Mouse (Mus musculus) small intestine, adult 2 months (tissue): ENCODE measurements around the gene Rcor2. TPM values are rescaled to one million over a fixed set of nuclear protein-coding genes. Genes with fewer than 3 reads are reported as not detected.
A peak's percentile ranks its signal among the peaks of the same experiment; 100 is the strongest.

Experiments used
- H3K27ac ChIP-seq: fragments of 200-500 bp; 2 replicates; pipeline ENCODE4 v1.5.1; 2012; ENCODE audit warnings: low read depth, low read length, control low read depth, inconsistent platforms; ENCODE audit not compliant: insufficient read depth
- H3K27me3 ChIP-seq: fragments of 200-500 bp; 2 replicates; pipeline ENCODE4 v1.6.1; 2012; ENCODE audit warnings: mild to moderate bottlenecking, moderate library complexity, low read length, inconsistent platforms; ENCODE audit not compliant: control insufficient read depth, insufficient read depth
- H3K36me3 ChIP-seq: fragments of 200-500 bp; 2 replicates; pipeline ENCODE4 v1.6.1; 2012; ENCODE audit warnings: mild to moderate bottlenecking, low read length, control low read depth, inconsistent platforms; ENCODE audit not compliant: control insufficient read depth, insufficient read depth
- H3K4me1 ChIP-seq: fragments of 200-500 bp; 2 replicates; pipeline ENCODE4 v1.6.1; 2012; ENCODE audit warnings: low read length, inconsistent platforms, mixed read lengths; ENCODE audit not compliant: control insufficient read depth, insufficient read depth, insufficient read length
- H3K4me3 ChIP-seq: fragments of 200-500 bp; 2 replicates; pipeline ENCODE4 v1.5.1; 2012; ENCODE audit warnings: low read depth, mild to moderate bottlenecking, control low read depth, inconsistent platforms, low read length, moderate library complexity
- CTCF ChIP-seq: fragments of 200-500 bp; IDR thresholded peaks from 2 replicates; pipeline ENCODE4 v1.5.1; 2012; ENCODE audit warnings: low read depth, mild to moderate bottlenecking, control low read depth, inconsistent platforms, low read length, moderate library complexity, mixed read lengths; ENCODE audit not compliant: insufficient replicate concordance, insufficient read length; ENCODE audit errors: extremely low read depth
- POLR2A ChIP-seq: fragments of 200-500 bp; IDR thresholded peaks from 2 replicates; pipeline ENCODE4 v1.6.1; 2012; ENCODE audit warnings: low read depth, mild to moderate bottlenecking, control low read depth, inconsistent platforms, low read length, moderate library complexity
- WGBS: fragments of 180-500 bp; shearing (Covaris S2); methylation state at CpG from one replicate; pipeline ENCODE4 v1.1.7; 2018; 5-methylcytosine and 5-hydroxymethylcytosine counted together
- polyA plus RNA-seq: library from polyadenylated mRNA; depleted of rRNA; stranded (reverse); fragments of >200 nt; gene quantifications from 2 replicates; pipeline ENCODE4 v1.2.3, GENCODE M21; 2012

Rcor2 gene
- polyA plus RNA-seq, 1 experiment: 1.8 TPM

DNA sequence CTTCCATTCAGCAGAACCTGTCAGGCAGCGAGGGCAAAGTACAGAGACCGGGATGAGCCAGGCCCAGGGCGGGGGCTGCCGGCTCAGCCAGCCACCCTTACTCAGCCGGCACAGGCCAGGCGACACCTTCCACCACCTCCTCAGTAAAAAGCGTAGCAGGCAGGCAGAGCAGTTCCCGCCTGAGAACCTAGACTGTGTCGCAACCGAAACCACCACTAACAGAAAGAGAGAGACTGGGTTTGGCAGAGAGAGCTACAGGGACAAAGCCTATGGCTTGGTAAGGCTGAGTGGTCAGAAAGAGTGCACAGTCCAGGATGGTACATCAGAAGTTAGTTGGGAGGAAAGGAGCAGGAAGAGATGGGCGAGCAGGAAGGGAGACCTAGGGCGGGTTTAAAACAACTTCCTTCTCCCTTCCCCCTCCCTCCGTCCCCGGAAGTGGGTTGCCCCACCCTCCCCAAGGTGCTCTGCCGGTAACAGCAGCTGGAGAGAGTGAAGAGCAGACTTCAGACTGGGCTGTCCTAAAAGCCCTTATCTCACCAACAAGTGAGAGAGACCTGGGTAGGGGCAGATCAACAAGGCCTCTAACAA lies 28.0 kb downstream of the Rcor2 start:
- H3K4me3 ChIP-seq: peak overlapping the region; percentile 60
- no peak for TF ChIP-seq CTCF
- TF ChIP-seq POLR2A: peak; percentile 29; the same call in 1 of the 2 replicates
- H3K27ac ChIP-seq: peak overlapping the region; percentile 100
- H3K27me3 ChIP-seq: no peaks in the 10 kb centered on the region
- H3K36me3 ChIP-seq: peaks cover 5% of the 10 kb centered on the region
- peaks cover 12% of the 10 kb centered on the region; the same call in 1 of the 2 replicates for H3K4me1 ChIP-seq
- WGBS: 9% methylated on average over 15 of the region's 15 CpGs

GRCm38 (mm10) chr19:7295959-7296358 lies 28.8 kb downstream of the Rcor2 start:
- Histone ChIP-seq H3K4me3 (no peak overlapping the region), H3K27ac (peak overlapping the region; percentile 89), H3K4me1 (peaks cover 12% of the 10 kb centered on the region; the same call in 1 of the 2 replicates), H3K36me3 (no peaks in the 10 kb centered on the region; the same call in 1 of the 2 replicates), H3K27me3 (no peaks in the 10 kb centered on the region)
- TF ChIP-seq POLR2A (no peak), CTCF (no peak)
- WGBS: 45% methylated on average over 4 of the region's 4 CpGs

- no peak overlapping the region for H3K27ac ChIP-seq
- TF ChIP-seq CTCF: no peak
- no peak for TF ChIP-seq POLR2A
- peaks cover 20% of the 10 kb centered on the region for H3K4me1 ChIP-seq
- no peaks in the 10 kb centered on the region; the same call in 1 of the 2 replicates for H3K36me3 ChIP-seq
- no peak overlapping the region for H3K4me3 ChIP-seq
- H3K27me3 ChIP-seq: no peaks in the 10 kb centered on the region
Observed at GRCm38 (mm10) chr19:7299052-7299451, 31.9 kb downstream of the Rcor2 start.

- no peak overlapping the region for H3K4me3 ChIP-seq
- H3K27me3 ChIP-seq: no peaks in the 10 kb centered on the region
- H3K36me3 ChIP-seq: no peaks in the 10 kb centered on the region; the same call in 1 of the 2 replicates
- H3K27ac ChIP-seq: no peak overlapping the region
- H3K4me1 ChIP-seq: peaks cover 20% of the 10 kb centered on the region
- TF ChIP-seq CTCF (no peak), POLR2A (no peak)
- 96% methylated on average over 1 of the region's 1 CpGs for WGBS
Observed at GRCm38 (mm10) chr19:7300078-7300477, 33.0 kb downstream of the Rcor2 start.

- Histone ChIP-seq H3K4me3 (no peak overlapping the region), H3K27ac (peak overlapping the region; percentile 64), H3K36me3 (no peaks in the 10 kb centered on the region; the same call in 1 of the 2 replicates), H3K4me1 (peaks cover 18% of the 10 kb centered on the region), H3K27me3 (no peaks in the 10 kb centered on the region)
- WGBS: 50% methylated on average over 7 of the region's 7 CpGs
- no peak for TF ChIP-seq POLR2A
Observed at GRCm38 (mm10) chr19:7301647-7302492, 34.7 kb downstream of the Rcor2 start.

GRCm38 (mm10) chr19:7302493-7302797 lies 35.3 kb downstream of the Rcor2 start:
- Histone ChIP-seq H3K27me3 (no peaks in the 10 kb centered on the region), H3K4me1 (peaks cover 23% of the 10 kb centered on the region), H3K36me3 (no peaks in the 10 kb centered on the region; the same call in 1 of the 2 replicates), H3K27ac (peak overlapping the region; percentile 64), H3K4me3 (no peak overlapping the region)
- WGBS: 47% methylated on average over 1 of the region's 1 CpGs
- TF ChIP-seq POLR2A (no peak), CTCF (no peak)

- WGBS: 70% methylated on average over 6 of the region's 6 CpGs
- no peak for TF ChIP-seq POLR2A
- peak; percentile 13; the same call in 1 of the 2 replicates for TF ChIP-seq CTCF
- Histone ChIP-seq H3K4me3 (no peak overlapping the region), H3K27me3 (no peaks in the 10 kb centered on the region), H3K4me1 (peaks cover 36% of the 10 kb centered on the region), H3K36me3 (no peaks in the 10 kb centered on the region; the same call in 1 of the 2 replicates), H3K27ac (no peak overlapping the region)
Observed at GRCm38 (mm10) chr19:7303796-7304195, 36.7 kb downstream of the Rcor2 start.
